Mouse (Mus musculus) adrenal gland, postnatal 10 days (tissue): ENCODE data around the gene Hes1. TPM values are rescaled to one million over a fixed set of nuclear protein-coding genes. Genes with fewer than 3 reads are reported as not detected.

ENCODE experiments used
- DNase-seq: peaks from one replicate; pipeline ENCODE4 v3.0.0; 2021; ENCODE audit warnings: mixed read lengths
- long read RNA-seq, 2 experiments: library from polyadenylated mRNA; stranded (forward); transcript quantifications; one replicate each; pipeline ENCODE4 v2.0.0; 2021
- total RNA-seq, 2 experiments: library from RNA; stranded (reverse); gene quantifications; 2 replicates each; pipeline ENCODE4 v1.2.3; 2021

Gene Hes1
- total RNA-seq: 10 to 100 TPM; 28.7 to 35.5 TPM
- long read RNA-seq, experiment 1, transcript Hes1-201 (4 exons, 1,468 nt): major isoform, 27 of 56 reads
- long read RNA-seq, experiment 1, partial matches to known transcripts: 1 of 56 reads
- long read RNA-seq, experiment 1, other reads (novel, unspliced or antisense): 26 of 56 reads
- long read RNA-seq, experiment 2, transcript Hes1-201 (4 exons, 1,468 nt): major isoform, 22 of 30 reads
- long read RNA-seq, experiment 2, partial matches to known transcripts: 2 of 30 reads
- long read RNA-seq, experiment 2, other reads (novel, unspliced or antisense): 6 of 30 reads

- peak; percentile 91 for DNase-seq
Observed at GRCm38 (mm10) chr16:30063984-30064453, at the start of gene Hes1. Hes1 (plus strand) TSS chr16:30064384.

- DNase-seq: no peak
Observed at GRCm38 (mm10) chr16:30016064-30016463, 48.1 kb upstream of the Hes1 start.

GRCm38 (mm10) chr16:30020124-30020523, 44.1 kb upstream of the Hes1 start:
- DNase-seq: no peak

- no peak for DNase-seq
Observed at GRCm38 (mm10) chr16:30022352-30022751, 41.8 kb upstream of the Hes1 start.

- DNase-seq: no peak
Observed at GRCm38 (mm10) chr16:30022890-30023797, 41.0 kb upstream of the Hes1 start.

- DNase-seq: peak; percentile 69
Observed at GRCm38 (mm10) chr16:30024681-30025262, 39.4 kb upstream of the Hes1 start.

GRCm38 (mm10) chr16:30028184-30028583, 36.0 kb upstream of the Hes1 start:
- DNase-seq: no peak

- no peak for DNase-seq
Observed at GRCm38 (mm10) chr16:30029264-30030003, 34.8 kb upstream of the Hes1 start.

- DNase-seq: no peak
Observed at GRCm38 (mm10) chr16:30032326-30032904, 31.8 kb upstream of the Hes1 start.

- DNase-seq: peak; percentile 46
Observed at GRCm38 (mm10) chr16:30033390-30033789, 30.8 kb upstream of the Hes1 start.

- DNase-seq: peak; percentile 53
Observed at GRCm38 (mm10) chr16:30034001-30034400, 30.2 kb upstream of the Hes1 start.

GRCm38 (mm10) chr16:30034521-30034920, 29.7 kb upstream of the Hes1 start:
- peak; percentile 64 for DNase-seq

- DNase-seq: no peak
Observed at GRCm38 (mm10) chr16:30034979-30035440, 29.2 kb upstream of the Hes1 start.

GRCm38 (mm10) chr16:30036104-30036503, 28.1 kb upstream of the Hes1 start:
- DNase-seq: no peak

GRCm38 (mm10) chr16:30038663-30039593, 25.3 kb upstream of the Hes1 start:
- no peak for DNase-seq

- DNase-seq: no peak
Observed at GRCm38 (mm10) chr16:30039841-30040240, 24.3 kb upstream of the Hes1 start.

- DNase-seq: no peak
Observed at GRCm38 (mm10) chr16:30042859-30043258, 21.3 kb upstream of the Hes1 start.

GRCm38 (mm10) chr16:30045615-30046014, 18.6 kb upstream of the Hes1 start:
- no peak for DNase-seq

GRCm38 (mm10) chr16:30047010-30047409, 17.2 kb upstream of the Hes1 start:
- no peak for DNase-seq

- DNase-seq: no peak
Observed at GRCm38 (mm10) chr16:30047421-30047831, 16.8 kb upstream of the Hes1 start.
